Mouse (Mus musculus) heart, postnatal 4 days (tissue): ENCODE data around the gene Npc2. TPM values are rescaled to one million over a fixed set of nuclear protein-coding genes. Genes with fewer than 3 reads are reported as not detected.

Experiments
- DNase-seq: peaks from one replicate; pipeline ENCODE4 v3.0.0; 2021
- total RNA-seq, 2 experiments: library from RNA; stranded (reverse); gene quantifications; 2 replicates each; pipeline ENCODE4 v1.2.3; 2021

Gene Npc2
- total RNA-seq, result 10 to 100 TPM; 42.6 to 45.3 TPM

- DNase-seq, result peak; percentile 97
These were observed at the start of gene Npc2, which contains the start of gene Isca2 for GRCm38 (mm10) chr12:84772726-84773441. Gene Npc2 (minus strand): TSS chr12:84773152. Gene Isca2 (plus strand): TSS chr12:84773251.

GRCm38 (mm10) chr12:84819236-84820168 is 46.5 kb upstream of the Npc2 start:
- DNase-seq, result peak; percentile 51

DNA sequence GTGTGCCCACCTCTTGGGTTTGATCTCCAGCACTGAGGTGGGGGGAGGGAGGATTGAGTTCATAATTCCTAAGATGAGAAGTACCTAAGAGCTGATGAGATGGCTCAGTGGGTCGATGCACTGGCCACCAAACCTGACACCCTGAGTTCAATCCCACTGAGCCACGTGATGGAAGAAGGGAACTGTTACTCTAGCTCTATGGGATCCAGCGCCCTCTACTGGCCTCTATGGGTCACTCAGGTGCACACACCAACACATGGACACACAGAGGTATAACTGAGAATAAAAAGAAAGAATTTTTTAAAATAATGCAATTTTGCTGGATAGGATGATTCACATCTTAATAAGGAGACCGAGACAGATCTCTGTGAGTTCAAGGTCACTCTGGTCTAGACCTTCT is 45.5 kb upstream of the Npc2 start:
- DNase-seq, result no peak

- DNase-seq, result no peak
These were observed 41.8 kb upstream of the Npc2 start for GRCm38 (mm10) chr12:84814663-84815325.

- DNase-seq, result no peak
These were observed 40.8 kb upstream of the Npc2 start for GRCm38 (mm10) chr12:84813773-84814172.

DNA sequence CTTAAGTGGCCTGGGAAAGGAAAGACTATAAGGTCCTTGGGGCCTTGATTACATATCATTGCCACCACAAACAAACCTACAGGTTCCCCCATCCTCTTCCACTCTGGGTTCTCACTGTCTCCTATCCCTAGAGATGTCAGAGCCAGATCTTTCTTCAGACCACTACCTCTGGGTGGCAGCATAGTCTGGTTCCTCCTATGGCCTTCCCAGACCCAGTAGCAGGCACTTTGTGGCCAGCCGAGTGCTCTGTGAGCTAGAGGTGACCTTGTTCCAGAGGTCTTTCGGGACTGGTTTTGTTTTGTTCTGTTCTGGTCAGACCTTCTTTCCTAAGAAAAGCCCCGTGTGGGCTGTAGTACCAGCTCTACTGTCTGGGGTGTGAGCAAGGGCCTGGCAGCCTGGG is 39.1 kb upstream of the Npc2 start:
- no peak for DNase-seq

DNA sequence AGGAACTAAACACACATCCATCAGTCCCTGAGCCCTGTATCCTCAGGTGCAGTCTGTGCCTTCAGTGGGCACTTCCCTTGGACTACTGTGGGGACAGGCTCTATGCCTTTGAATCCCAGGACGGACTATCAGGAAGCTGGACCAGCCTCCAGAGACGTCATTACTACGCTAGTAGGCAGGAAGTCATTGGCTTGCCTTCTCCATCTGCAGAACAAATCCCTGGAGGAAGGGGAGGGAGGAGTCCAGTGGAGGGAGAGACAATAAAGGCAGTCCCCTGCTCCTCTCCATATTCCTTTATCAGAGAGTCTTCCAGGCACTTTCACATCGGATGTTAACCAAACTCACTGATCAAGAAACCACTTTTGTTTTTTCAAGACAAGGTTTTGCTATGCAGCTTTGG is 38.6 kb upstream of the Npc2 start:
- DNase-seq, result peak; percentile 37

DNA sequence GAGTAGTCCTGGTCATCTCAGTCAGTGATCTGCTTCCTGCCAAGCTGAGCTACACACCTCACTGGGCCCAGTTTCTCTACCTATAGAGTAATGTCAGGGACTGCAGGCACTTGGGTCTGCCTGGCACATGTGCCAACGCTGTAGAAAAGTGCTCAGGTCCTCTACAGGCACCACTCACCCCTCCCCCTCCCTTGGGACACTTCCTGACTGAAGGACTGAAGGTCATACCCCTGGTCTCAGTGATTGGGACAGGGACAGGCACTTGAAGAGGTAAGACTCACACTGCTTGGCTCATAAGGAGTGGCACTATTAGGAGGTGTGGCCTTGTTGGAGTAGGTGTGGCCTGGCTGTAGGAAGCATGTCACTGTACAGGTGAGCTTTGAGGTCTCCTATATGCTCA is 37.9 kb upstream of the Npc2 start:
- DNase-seq, result no peak

DNA sequence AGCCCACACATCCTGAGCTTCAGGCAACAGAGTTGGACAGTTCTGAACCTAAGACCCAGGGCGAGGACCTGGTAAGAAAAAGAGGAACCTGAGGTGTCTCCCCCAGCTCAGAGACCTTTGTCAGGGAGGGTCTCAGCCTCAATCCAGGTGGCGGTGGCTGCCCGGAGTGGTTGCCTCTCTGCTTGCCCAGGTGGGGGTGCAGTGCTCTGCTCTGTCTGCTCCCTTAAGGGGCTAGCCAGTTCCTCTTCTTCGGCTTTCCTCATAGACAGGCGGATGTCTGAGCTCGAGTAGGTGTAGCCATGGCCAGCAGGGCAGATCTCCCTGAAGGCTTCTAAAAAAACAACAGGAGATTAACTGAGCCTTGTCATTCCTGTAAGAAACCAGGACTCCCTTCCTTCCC is 36.1 kb upstream of the Npc2 start:
- no peak for DNase-seq

DNA sequence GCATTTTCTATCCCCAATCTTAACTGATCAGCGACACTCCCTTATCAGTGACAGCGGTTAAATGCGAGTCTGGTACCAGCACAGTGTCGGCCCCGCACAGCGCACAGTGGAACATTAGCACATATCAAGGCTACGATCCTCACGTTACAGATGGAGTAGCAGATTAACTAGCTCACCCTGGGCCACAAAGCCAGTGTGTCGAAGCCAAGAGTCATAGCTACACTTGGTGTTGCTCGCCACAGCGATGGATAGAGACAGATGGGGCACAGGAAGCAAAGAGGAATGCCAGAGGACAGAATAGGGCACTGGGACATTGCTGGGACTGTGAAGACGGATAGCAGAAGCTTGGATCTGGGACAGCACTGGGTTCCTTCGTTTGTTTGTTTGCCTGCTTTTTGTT is 34.4 kb upstream of the Npc2 start:
- DNase-seq, result no peak

DNA sequence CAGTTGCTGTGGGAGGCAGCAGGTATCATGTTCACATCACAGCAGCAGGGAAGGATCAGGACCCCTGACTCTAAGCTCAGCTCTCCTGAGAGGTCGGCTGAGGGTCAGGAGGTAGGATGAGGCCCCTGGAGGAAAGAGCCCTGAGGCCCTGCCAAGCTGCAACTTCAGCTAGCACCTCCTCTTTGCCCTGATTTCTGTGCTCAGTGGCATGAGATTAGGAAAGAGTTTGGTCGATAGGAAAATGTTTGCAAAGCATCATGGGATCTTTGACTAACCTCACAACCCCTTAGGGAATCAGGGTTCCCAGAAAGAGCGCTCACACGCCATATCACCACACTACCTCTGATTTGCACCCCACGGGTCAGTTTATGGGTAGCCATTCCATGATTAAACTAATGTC is 33.8 kb upstream of the Npc2 start:
- no peak for DNase-seq

DNA sequence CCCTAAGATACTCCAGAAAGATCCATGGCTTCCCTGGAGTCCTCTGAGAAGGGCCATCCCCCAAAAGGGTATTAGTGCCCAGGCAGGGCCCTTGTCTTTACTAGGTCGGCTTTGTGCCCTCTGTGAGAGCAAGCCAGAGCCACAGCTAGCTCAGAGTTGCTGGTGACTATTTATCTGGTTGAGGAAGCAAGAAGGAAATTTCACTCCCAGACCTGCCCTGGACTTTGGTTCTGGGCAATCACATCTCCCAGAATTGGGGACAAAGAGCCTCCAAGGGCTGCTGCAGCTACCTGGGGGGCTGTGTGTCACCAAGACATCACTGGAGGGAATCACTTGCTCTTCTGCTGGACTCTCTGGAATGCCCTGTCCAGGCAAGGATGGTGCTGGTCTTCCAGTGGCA is 33.1 kb upstream of the Npc2 start:
- DNase-seq, result no peak

- no peak for DNase-seq
These were observed 32.4 kb upstream of the Npc2 start for GRCm38 (mm10) chr12:84805228-84805842.

- DNase-seq, result no peak
These were observed 29.7 kb upstream of the Npc2 start for GRCm38 (mm10) chr12:84802625-84803024.

GRCm38 (mm10) chr12:84801532-84802110 is 28.7 kb upstream of the Npc2 start:
- no peak for DNase-seq

DNA sequence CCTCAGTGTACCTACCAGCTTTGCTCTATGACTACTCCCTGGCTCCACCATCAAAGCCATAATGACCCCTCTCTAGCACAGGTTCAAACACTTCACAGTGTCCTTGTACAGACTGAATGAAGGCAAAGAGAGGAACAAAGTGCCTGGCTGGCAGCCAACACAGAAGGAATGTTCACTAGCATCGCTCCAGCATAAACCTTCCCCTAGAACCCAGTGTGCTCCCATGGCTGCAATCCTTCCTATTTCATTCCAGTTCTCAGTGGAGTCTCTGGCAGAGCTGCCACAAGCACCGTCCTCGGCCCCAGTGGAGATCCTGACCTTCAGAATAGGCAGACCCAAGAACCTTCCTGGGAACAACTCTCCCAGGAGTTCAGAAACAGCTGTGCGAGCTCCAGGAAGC is 27.5 kb upstream of the Npc2 start:
- peak; percentile 63 for DNase-seq

- no peak for DNase-seq
These were observed 26.1 kb upstream of the Npc2 start for GRCm38 (mm10) chr12:84799086-84799485.

- DNase-seq, result no peak
These were observed 21.7 kb upstream of the Npc2 start for GRCm38 (mm10) chr12:84794647-84795046.

- DNase-seq, result no peak
These were observed 19.7 kb upstream of the Npc2 start for GRCm38 (mm10) chr12:84792629-84793028.

- DNase-seq, result no peak
These were observed 17.9 kb upstream of the Npc2 start for GRCm38 (mm10) chr12:84790853-84791252.

DNA sequence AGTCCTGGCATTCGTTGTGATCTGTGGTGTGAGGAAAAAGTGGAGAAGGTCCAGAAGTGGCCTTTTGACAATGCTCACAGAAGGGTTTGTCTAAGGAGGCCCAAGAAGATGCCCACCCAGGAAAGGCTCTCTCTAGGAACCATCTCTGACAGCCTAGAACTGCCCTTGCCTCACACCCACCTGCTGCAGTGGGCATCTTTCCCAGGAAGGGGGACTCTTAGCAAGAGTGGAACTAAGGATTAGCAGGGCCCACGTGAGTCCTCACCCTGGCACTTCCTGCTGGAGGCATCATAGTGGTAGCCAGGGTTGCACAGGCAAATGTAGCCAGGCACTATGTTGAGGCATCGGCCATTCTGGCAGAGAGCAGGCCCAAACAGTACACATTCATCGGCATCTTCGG is 13.1 kb upstream of the Npc2 start:
- no peak for DNase-seq
